Mouse (Mus musculus) embryonic fibroblast, embryonic 13.5 days (primary cell): ENCODE results near the gene Bahcc1. TPM values are rescaled to one million over a fixed set of nuclear protein-coding genes. Genes with fewer than 3 reads are reported as not detected.

Experiments used
- H3K27ac ChIP-seq: 2 replicates; pipeline ENCODE4 v1.5.1; 2012; ENCODE audit warnings: low read length, control low read depth, inconsistent platforms; ENCODE audit not compliant: insufficient read depth
- H3K4me1 ChIP-seq: 2 replicates; pipeline ENCODE4 v1.6.1; 2011; ENCODE audit warnings: low read length; ENCODE audit not compliant: control insufficient read depth, insufficient read depth
- H3K4me3 ChIP-seq: 2 replicates; pipeline ENCODE4 v1.5.1; 2011; ENCODE audit warnings: mild to moderate bottlenecking, control low read depth, low read length; ENCODE audit not compliant: insufficient read depth
- CTCF ChIP-seq: IDR thresholded peaks from 2 replicates; pipeline ENCODE4 v1.5.1; 2011; ENCODE audit warnings: mild to moderate bottlenecking, control low read depth, low read length, moderate library complexity, borderline replicate concordance; ENCODE audit not compliant: insufficient read depth
- POLR2A ChIP-seq: IDR thresholded peaks from 2 replicates; pipeline ENCODE4 v1.6.1; 2011; ENCODE audit warnings: low read depth, mild to moderate bottlenecking, control low read depth, low read length, moderate library complexity
- polyA plus RNA-seq: library from polyadenylated mRNA; stranded (reverse); fragments of >200 nt; gene quantifications from 2 replicates; pipeline ENCODE4 v1.2.4, GENCODE M21; 2011; ENCODE audit warnings: low read depth; ENCODE audit not compliant: missing spikeins, insufficient read length

The Bahcc1 gene
- polyA plus RNA-seq, 1 experiment = 17.9 TPM

DNA sequence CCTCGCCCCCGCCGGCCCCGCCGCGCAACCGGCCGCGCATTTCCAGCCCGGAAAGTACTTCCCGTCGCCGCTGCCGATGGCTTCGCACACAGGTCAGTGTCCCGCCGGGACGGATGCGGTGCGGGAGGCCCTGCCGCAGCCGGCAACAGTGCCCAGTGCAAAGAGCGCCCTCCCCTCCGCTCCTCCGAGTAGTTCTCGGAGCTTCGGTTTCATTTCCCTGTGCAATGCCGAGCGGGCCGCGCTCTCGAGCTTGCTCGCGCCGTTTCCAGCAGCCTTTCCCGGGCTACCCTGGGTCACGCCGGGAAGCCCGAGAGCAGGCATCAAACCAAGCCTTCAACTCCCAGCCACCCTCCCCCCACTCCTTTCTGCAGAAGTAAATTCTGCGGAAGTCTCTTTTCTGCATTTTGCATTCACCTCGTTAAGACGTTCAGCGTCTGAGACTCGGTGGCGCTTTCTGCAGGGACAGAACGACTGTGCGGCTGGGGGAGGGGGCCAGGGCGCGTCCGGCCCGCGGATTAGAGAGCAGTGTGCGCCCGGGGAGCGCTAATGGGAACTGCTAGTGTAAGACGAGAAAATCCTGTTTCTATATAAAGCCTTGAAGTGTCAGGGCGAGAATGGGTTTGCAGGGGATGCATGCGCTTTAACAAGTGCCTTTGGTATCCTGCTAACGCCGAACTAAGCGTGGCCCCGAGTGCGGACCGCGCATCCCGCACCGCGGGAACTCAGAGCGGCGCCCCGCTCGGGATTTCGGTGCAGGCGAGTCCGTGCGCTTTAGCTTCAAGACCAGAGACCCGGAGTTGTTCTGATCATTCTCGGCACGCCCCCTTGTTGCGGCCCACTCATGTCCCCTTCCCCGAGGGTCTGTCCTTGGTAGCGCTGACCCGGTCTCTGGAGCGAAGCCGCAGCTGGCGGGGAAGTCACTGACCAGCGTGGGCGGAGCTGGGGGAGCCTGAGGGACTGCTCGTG is 4.7 kb downstream of the Bahcc1 start:
- TF ChIP-seq CTCF = no peak
- no peak for TF ChIP-seq POLR2A
- H3K4me1 ChIP-seq = peaks cover 15% of the 10 kb centered on the region

DNA sequence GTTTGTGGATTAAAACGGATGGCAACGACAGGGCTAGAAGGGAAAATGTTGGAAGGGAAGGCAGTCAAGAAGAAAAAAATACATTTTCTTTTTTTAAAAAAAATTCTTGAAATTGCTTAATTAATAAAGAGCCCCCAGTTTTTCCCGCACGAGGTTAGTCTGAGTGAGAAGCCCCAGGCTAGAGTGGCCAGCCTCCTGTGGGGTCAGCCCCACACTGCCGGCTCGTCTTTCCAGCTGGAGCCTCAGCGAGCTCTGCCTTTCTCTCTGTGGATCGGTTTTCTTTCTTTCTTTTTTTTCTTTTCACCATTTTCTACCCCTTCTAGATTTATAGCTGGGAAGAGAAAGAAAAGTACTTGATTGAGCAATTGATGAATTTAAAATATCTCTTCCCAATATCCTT is 5.6 kb downstream of the Bahcc1 start:
- Histone ChIP-seq H3K4me3 (peak overlapping the region; percentile 25), H3K27ac (peak overlapping the region; percentile 93), H3K4me1 (peaks cover 22% of the 10 kb centered on the region)
- no peak for TF ChIP-seq POLR2A
- TF ChIP-seq CTCF = no peak

More for the DNA sequence above, 4.7 kb downstream of the Bahcc1 start:
- peak overlapping the region; percentile 58 for H3K27ac ChIP-seq
- peak overlapping the region; percentile 81 for H3K4me3 ChIP-seq

DNA sequence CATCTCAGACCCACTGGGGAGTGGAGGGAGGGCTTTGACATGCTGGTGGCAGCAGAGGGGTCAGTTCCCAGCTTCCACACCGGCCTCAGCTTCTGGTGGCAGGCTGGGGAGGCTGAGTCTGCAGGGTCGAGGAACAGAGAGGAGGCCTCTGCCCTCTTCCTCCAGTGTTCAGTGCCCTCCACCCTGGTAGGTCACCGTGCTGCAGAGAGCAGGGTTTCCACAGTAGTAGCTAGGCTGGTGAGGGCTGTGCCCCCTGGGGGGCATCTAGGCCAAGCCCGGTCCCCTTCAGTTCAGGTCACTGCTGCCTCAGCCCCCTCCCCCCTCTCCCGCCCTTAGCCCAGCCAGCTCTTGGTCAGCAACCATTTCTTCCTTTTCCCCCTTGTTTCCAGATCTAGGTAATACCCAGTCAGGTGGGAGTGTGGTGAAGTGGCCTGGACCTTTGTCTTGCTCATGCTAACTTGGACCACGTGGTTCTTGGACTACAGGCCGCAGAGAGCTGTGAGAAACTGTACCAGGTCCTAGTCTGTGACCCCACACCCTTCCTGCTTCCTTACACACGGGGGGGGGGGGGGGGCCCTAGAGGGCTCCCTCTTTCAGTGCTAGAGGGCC is 6.1 kb downstream of the Bahcc1 start:
- peaks cover 22% of the 10 kb centered on the region for H3K4me1 ChIP-seq
- TF ChIP-seq CTCF = no peak
- TF ChIP-seq POLR2A = no peak
- peak overlapping the region; percentile 25 for H3K4me3 ChIP-seq
- peak overlapping the region; percentile 93 for H3K27ac ChIP-seq

DNA sequence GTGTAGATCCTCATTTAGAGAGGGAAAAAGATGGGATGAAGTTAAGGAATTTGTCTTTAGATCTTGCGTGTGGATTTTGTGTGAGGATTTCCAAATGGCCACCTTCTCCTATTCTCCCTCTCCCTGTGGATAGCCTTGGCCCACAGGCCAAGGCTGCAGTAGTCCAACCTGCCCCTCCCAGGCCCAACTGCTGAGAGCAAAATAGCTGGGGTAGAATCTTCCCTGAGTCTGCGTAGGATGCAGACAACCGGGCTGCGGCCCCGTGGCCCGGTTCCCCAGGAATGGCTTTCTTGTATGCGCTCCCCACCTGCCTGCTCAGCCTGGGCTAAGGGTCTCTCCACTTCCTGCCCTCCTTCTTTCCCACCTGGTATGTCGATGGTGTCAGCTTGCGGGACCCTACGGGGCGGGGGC is 6.8 kb downstream of the Bahcc1 start:
- H3K4me1 ChIP-seq = peaks cover 22% of the 10 kb centered on the region
- peak overlapping the region; percentile 12; the same call in 1 of the 2 replicates for H3K4me3 ChIP-seq
- TF ChIP-seq CTCF (no peak), POLR2A (peak; percentile 43; the same call in 1 of the 2 replicates)
- H3K27ac ChIP-seq = peak overlapping the region; percentile 93

DNA sequence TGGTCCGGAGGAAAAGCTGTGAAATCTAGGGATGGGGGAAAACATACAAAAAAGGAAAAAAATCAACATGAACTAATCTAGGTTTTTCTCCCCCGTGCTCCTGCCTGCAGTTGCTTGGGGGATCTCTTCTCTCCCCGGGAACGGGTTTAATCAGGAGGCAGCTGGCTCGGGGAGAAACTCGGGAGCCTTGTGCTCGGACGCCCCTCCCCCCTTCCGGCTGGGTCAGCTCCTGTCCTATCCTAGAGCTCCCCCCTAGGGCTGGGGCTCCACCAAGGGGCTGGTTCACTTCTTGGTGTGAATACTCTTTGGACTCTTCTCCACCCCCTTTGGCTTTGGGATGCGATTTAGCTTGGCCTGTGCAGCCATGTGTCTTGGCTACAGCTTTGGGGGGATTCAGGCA is 7.5 kb downstream of the Bahcc1 start:
- no peak for TF ChIP-seq CTCF
- TF ChIP-seq POLR2A = peak; percentile 63; the same call in 1 of the 2 replicates
- Histone ChIP-seq H3K27ac (peak overlapping the region; percentile 93), H3K4me3 (no peak overlapping the region), H3K4me1 (peaks cover 22% of the 10 kb centered on the region)

DNA sequence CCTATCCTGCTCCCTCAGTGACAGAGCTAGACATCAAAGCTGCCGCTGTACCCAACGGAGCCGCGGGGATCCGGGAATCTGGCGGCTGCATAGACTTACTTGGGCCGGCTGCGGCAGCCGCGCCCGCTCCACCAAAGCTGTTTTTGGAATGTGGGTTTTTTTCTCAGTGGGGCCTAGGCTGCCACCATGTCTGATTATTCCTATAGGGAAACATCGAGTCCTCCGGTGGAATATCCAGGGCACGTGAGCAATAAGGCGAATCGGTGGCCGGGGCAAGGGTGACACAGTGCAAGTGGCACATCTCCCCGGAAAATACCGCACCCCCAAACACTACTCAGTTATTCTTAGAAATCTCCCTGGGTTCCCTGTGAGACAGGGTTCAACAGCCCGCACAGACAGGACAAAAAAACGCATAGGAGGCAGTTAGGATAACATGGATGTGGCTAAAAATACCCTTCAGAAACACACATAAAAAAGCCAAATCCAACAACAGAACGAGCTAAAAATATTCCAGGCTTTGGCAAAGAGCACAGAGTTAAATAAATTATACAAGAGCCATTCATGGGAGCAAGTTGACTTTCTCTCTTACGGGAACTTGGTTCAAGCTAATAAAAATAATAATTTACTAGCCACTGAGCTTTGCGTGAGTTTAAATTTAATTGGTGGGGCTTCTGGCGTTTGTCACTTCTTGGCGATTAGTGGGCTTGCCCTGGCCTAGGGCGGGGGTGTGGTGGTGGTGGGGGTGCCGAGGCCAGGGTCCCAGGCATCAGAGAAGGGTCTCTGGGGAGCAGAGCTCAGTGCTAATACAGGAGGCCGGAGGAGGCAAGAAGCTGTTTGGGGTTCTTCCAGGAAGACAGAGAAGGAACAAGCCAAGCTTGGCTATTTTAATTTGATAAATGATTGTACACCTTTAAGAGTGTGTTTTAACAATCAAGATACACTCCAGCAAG is 8.5 kb downstream of the Bahcc1 start:
- TF ChIP-seq POLR2A (no peak), CTCF (no peak)
- peak overlapping the region; percentile 93 for H3K27ac ChIP-seq
- H3K4me3 ChIP-seq = peak overlapping the region; percentile 6; the same call in 1 of the 2 replicates
- H3K4me1 ChIP-seq = peaks cover 22% of the 10 kb centered on the region

DNA sequence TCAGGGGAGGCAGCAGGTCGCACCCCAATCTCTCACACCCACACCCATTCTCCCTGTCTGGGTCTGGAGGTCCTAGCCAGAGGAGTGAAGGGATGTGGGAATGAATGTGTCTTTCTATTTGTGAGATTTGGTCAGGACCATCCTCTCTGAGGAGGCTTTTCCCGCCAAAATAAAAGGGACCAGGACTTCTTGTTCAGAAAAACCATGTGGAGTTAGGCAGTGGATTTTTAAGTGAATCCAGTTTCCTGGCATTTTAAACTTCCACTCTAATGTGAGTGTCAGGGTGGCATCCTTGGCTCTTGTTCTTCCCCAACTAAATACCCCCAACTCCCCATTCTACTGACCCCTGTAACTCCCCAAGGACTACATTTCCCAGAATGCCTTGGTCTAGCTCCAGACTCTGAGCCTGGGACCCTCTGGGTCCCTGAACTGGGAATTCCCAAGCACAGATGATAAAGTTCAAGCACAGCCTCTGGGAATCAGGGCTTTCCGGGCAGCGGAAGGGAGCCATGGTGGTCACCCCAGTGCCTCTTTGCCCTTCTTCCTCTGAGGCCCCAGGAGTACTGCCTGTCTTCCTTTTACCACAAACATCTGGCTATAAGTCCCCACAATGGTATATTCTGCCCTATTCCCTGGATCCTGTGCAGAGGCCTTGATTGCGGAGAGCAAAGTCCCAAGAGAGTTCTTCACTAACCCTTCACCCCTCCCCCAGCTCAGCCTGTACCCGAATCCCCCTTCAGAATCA is 9.4 kb downstream of the Bahcc1 start:
- no peak for TF ChIP-seq POLR2A
- no peak for TF ChIP-seq CTCF
- Histone ChIP-seq H3K4me1 (peaks cover 22% of the 10 kb centered on the region), H3K27ac (peak overlapping the region; percentile 93), H3K4me3 (no peak overlapping the region)

DNA sequence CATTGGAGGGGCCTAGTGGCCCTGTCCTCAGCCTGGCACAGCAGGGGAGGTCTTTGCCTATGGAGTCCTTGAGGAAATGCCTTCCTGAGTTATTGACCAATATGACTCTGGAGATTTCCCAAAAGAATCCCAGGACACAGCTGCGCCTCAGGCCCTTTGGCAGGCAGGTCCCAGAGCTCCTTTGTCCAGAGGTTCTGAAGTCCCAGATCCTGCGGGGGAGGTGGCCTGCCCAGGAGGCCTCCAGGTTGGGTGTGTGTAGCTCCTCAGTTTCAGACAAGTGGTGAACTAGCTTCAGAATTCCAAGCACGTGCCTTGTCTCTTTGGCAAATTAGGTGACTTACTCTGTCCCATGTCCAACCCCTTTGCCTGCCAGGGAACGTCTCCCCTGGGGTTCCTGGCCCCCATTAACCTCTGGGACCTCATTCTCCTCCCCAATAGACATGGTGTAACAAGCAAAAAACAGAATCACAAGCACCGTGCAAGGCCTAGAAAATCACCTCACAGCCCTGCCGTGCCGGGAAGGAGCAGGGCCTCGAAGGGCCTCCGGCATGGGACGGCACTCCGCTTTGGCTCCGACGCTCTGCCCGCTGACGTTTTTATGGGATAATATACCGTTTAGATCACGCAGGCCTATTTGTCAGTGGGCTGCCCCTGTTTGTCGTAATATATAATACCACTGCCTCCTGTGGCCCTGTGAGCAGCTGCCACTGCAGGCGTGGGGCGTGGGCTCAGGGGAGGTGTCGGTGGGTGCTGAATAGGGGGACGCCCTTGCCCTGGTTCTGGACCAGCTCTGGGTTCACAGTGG is 10.2 kb downstream of the Bahcc1 start:
- TF ChIP-seq CTCF = no peak
- TF ChIP-seq POLR2A = no peak

More for the DNA sequence above, 10.2 kb downstream of the Bahcc1 start:
- no peak overlapping the region for H3K4me3 ChIP-seq
- H3K4me1 ChIP-seq = peaks cover 24% of the 10 kb centered on the region
- H3K27ac ChIP-seq = peak overlapping the region; percentile 93
